Mouse (Mus musculus) limb, embryonic 15.5 days (tissue): Measurements from ENCODE around the gene Gm4513. TPM values are rescaled to one million over a fixed set of nuclear protein-coding genes. Genes with fewer than 3 reads are reported as not detected.
"Not testable (repeated sequence)": the region's sequence is repeated elsewhere in the genome, so short reads cannot be mapped to it uniquely, and the experiment has no call there.

Experiments used
- ATAC-seq: fragments of 200-750 bp; cut with Nextera tagmentation; 2 replicates; pipeline ENCODE4 v1.8.0; 2017; ENCODE audit warnings: low read depth, moderate TSS enrichment; ENCODE audit not compliant: insufficient number of reproducible peaks, low FRiP score, low TSS enrichment
- H3K27ac ChIP-seq: fragments of 300-500 bp; sonication (generic); 2 replicates; pipeline ENCODE4 v1.5.1; 2015; ENCODE audit warnings: moderate library complexity, mild to moderate bottlenecking, inconsistent platforms
- H3K27me3 ChIP-seq: fragments of 300-500 bp; sonication (generic); 2 replicates; pipeline ENCODE4 v1.6.1; 2015; ENCODE audit warnings: inconsistent platforms
- H3K36me3 ChIP-seq: fragments of 300-500 bp; sonication (generic); 2 replicates; pipeline ENCODE4 v1.6.1; 2015; ENCODE audit warnings: inconsistent platforms
- H3K4me1 ChIP-seq: fragments of 300-500 bp; sonication (generic); 2 replicates; pipeline ENCODE4 v1.6.1; 2015; ENCODE audit warnings: inconsistent platforms
- H3K4me2 ChIP-seq: fragments of 300-500 bp; sonication (generic); 2 replicates; pipeline ENCODE4 v1.6.1; 2015; ENCODE audit warnings: mild to moderate bottlenecking, inconsistent platforms
- H3K4me3 ChIP-seq: fragments of 300-500 bp; sonication (generic); 2 replicates; pipeline ENCODE4 v1.5.1; 2015; ENCODE audit warnings: mild to moderate bottlenecking, inconsistent platforms
- H3K9ac ChIP-seq: fragments of 300-500 bp; sonication (generic); 2 replicates; pipeline ENCODE4 v1.6.1; 2015; ENCODE audit warnings: inconsistent platforms
- H3K9me3 ChIP-seq: fragments of 300-500 bp; sonication (generic); 2 replicates; pipeline ENCODE4 v1.6.1; 2016; ENCODE audit warnings: inconsistent platforms
- WGBS: fragments of 180-500 bp; shearing (Covaris S2); methylation state at CpG from one replicate; pipeline ENCODE4 v1.1.7; 2015; 5-methylcytosine and 5-hydroxymethylcytosine counted together
- polyA plus RNA-seq: library from polyadenylated mRNA; unstranded; fragments of >200 nt; fragmentation: Nextera tagmentation; extraction: Ambion mirVana; gene quantifications from 2 replicates; pipeline ENCODE4 v1.2.1, GENCODE M21; 2015

Gene Gm4513
- polyA plus RNA-seq: not detected in 2 replicates

- not testable (repeated sequence) for H3K9me3 ChIP-seq, H3K27ac ChIP-seq, H3K27me3 ChIP-seq, H3K9ac ChIP-seq, H3K4me3 ChIP-seq, H3K36me3 ChIP-seq, H3K4me2 ChIP-seq, H3K4me1 ChIP-seq, ATAC-seq
- 77% methylated on average over 3 of the region's 5 CpGs for WGBS
Observed at GRCm38 (mm10) chr7:20598921-20599320, at the start of gene Gm4513. Gene Gm4513, minus strand, starts transcription at chr7:20599021.

GRCm38 (mm10) chr7:20576141-20576540 lies 22.7 kb downstream of the Gm4513 start, which contains the start of gene Gm4141:
Gene Gm4141, minus strand, starts transcription at chr7:20576241.
- H3K27me3 ChIP-seq, ATAC-seq, H3K9me3 ChIP-seq, H3K27ac ChIP-seq, H3K4me3 ChIP-seq, H3K4me2 ChIP-seq, H3K36me3 ChIP-seq, H3K9ac ChIP-seq, H3K4me1 ChIP-seq: not testable (repeated sequence)
- no CpG with 5 or more reads among the region's 3 CpGs for WGBS

GRCm38 (mm10) chr7:20545657-20546056 lies 53.2 kb downstream of the Gm4513 start, which contains the start of gene Gm5726:
Gene Gm5726, minus strand, starts transcription at chr7:20545757.
- H3K27ac ChIP-seq: not testable (repeated sequence)

More at GRCm38 (mm10) chr7:20545657-20546056, 53.2 kb downstream of the Gm4513 start, which contains the start of gene Gm5726:
- ATAC-seq, H3K4me3 ChIP-seq, H3K4me2 ChIP-seq, H3K36me3 ChIP-seq, H3K27me3 ChIP-seq, H3K4me1 ChIP-seq, H3K9ac ChIP-seq, H3K9me3 ChIP-seq: not testable (repeated sequence)
- no CpG with 5 or more reads among the region's 1 CpGs for WGBS

Other genes with a start within 250 kb of the Gm4513 start
- not detected in 2 replicates for gene Gm5728, start 223.6 kb downstream of the Gm4513 start, polyA plus RNA-seq
- not detected in 2 replicates for gene Vmn1r100, start 181.1 kb downstream of the Gm4513 start, polyA plus RNA-seq
- not detected in 2 replicates for gene Vmn1r101, start 156.4 kb downstream of the Gm4513 start, polyA plus RNA-seq
- not detected in 2 replicates for gene Gm10670, start 124.1 kb downstream of the Gm4513 start, polyA plus RNA-seq
- not detected in 2 replicates for gene Vmn1r103, start 88.5 kb downstream of the Gm4513 start, polyA plus RNA-seq
- gene Vmn1r104, start 65.2 kb downstream of the Gm4513 start, polyA plus RNA-seq: not detected in 2 replicates
- gene Gm5726, start 53.3 kb downstream of the Gm4513 start, polyA plus RNA-seq: not detected in 2 replicates
- not detected in 2 replicates for gene Gm4141, start 22.8 kb downstream of the Gm4513 start, polyA plus RNA-seq
- gene Vmn1r107, start 69.9 kb upstream of the Gm4513 start, polyA plus RNA-seq: not detected in 2 replicates
- gene Vmn1r111, start 104.2 kb upstream of the Gm4513 start, polyA plus RNA-seq: not detected in 2 replicates
- gene Gm10668, start 131.6 kb upstream of the Gm4513 start, polyA plus RNA-seq: not detected in 2 replicates
- gene Vmn1r112, start 172.2 kb upstream of the Gm4513 start, polyA plus RNA-seq: not detected in 2 replicates
- not detected in 2 replicates for gene Vmn1r113, start 188.3 kb upstream of the Gm4513 start, polyA plus RNA-seq
- not detected in 2 replicates for gene Vmn1r114, start 213.2 kb upstream of the Gm4513 start, polyA plus RNA-seq
- gene Vmn1r115, start 246.0 kb upstream of the Gm4513 start, polyA plus RNA-seq: not detected in 2 replicates